Mouse (Mus musculus) midbrain, embryonic 13.5 days (tissue): ENCODE results near the gene Arid1a. TPM values are rescaled to one million over a fixed set of nuclear protein-coding genes. Genes with fewer than 3 reads are reported as not detected.

Source experiments
- ATAC-seq: fragments of 200-750 bp; cut with Nextera tagmentation; 2 replicates; pipeline ENCODE4 v1.8.0; 2017; ENCODE audit warnings: mild to moderate bottlenecking, moderate TSS enrichment, moderate library complexity
- H3K27ac ChIP-seq: fragments of 300-500 bp; sonication (generic); 2 replicates; pipeline ENCODE4 v1.5.1; 2015; ENCODE audit warnings: inconsistent platforms, mild to moderate bottlenecking, moderate library complexity
- H3K27me3 ChIP-seq: fragments of 300-500 bp; sonication (generic); 2 replicates; pipeline ENCODE4 v1.6.1; 2015; ENCODE audit warnings: mild to moderate bottlenecking, inconsistent platforms
- H3K36me3 ChIP-seq: fragments of 300-500 bp; sonication (generic); 2 replicates; pipeline ENCODE4 v1.6.1; 2015; ENCODE audit warnings: mild to moderate bottlenecking, inconsistent platforms
- H3K4me1 ChIP-seq: fragments of 300-500 bp; sonication (generic); replicated peaks from 2 replicates; pipeline ENCODE4 v1.6.1; 2015; ENCODE audit warnings: inconsistent platforms
- H3K4me2 ChIP-seq: fragments of 300-500 bp; sonication (generic); replicated peaks from 2 replicates; pipeline ENCODE4 v1.6.1; 2015; ENCODE audit warnings: moderate library complexity, mild to moderate bottlenecking, inconsistent platforms
- H3K4me3 ChIP-seq: fragments of 300-500 bp; sonication (generic); replicated peaks from 2 replicates; pipeline ENCODE4 v1.5.1; 2015; ENCODE audit warnings: mild to moderate bottlenecking, inconsistent platforms
- H3K9ac ChIP-seq: fragments of 300-500 bp; sonication (generic); replicated peaks from 2 replicates; pipeline ENCODE4 v1.6.1; 2015; ENCODE audit warnings: mild to moderate bottlenecking, inconsistent platforms
- H3K9me3 ChIP-seq: fragments of 300-500 bp; sonication (generic); 2 replicates; pipeline ENCODE4 v1.6.1; 2016; ENCODE audit warnings: mild to moderate bottlenecking, inconsistent platforms
- WGBS: fragments of 180-500 bp; shearing (Covaris S2); methylation state at CpG from one replicate; pipeline ENCODE4 v1.1.7; 2015; 5-methylcytosine and 5-hydroxymethylcytosine counted together
- polyA plus RNA-seq: library from polyadenylated mRNA; unstranded; fragments of >200 nt; fragmentation: Nextera tagmentation; extraction: Ambion mirVana; gene quantifications from 2 replicates; pipeline ENCODE4 v1.2.1, GENCODE M21; 2015

Arid1a gene
- polyA plus RNA-seq, 1 experiment from 2014 or later, result 47.1 TPM

- peak within 1 kb of the TSS; percentile 85 for H3K9ac ChIP-seq
- peaks cover 13% of the 10 kb centered on the region; the same call in 1 of the 2 replicates for H3K36me3 ChIP-seq
- no peaks in the 10 kb centered on the region for H3K27me3 ChIP-seq
- peak; percentile 92 for ATAC-seq
- under 1% methylated on average over 54 of the region's 76 CpGs for WGBS
- H3K9me3 ChIP-seq, result no peaks in the 10 kb centered on the region
- H3K4me1 ChIP-seq, result peaks cover 53% of the 10 kb centered on the region
- peak within 1 kb of the TSS; percentile 70 for H3K4me3 ChIP-seq
- peak within 1 kb of the TSS; percentile 96 for H3K27ac ChIP-seq
- H3K4me2 ChIP-seq, result peak within 1 kb of the TSS; percentile 79
These were observed 84.4 kb downstream of the Arid1a start, which contains the start of gene Pigv for GRCm38 (mm10) chr4:133671881-133672844. Gene Pigv (minus strand): TSS chr4:133672647.

GRCm38 (mm10) chr4:133671184-133671880, 85.2 kb downstream of the Arid1a start:
- WGBS, result 5% methylated on average over 13 of the region's 13 CpGs
- H3K9ac ChIP-seq, result peak overlapping the region; percentile 85
- H3K27ac ChIP-seq, result peak overlapping the region; percentile 96
- peak overlapping the region; percentile 70 for H3K4me3 ChIP-seq
- H3K4me2 ChIP-seq, result peak overlapping the region; percentile 79
- ATAC-seq, result no peak
- H3K9me3 ChIP-seq, result no peaks in the 10 kb centered on the region
- peaks cover 48% of the 10 kb centered on the region for H3K4me1 ChIP-seq
- peaks cover 16% of the 10 kb centered on the region for H3K36me3 ChIP-seq
- no peaks in the 10 kb centered on the region for H3K27me3 ChIP-seq

GRCm38 (mm10) chr4:133669652-133670210, 86.8 kb downstream of the Arid1a start:
- 72% methylated on average over 6 of the region's 6 CpGs for WGBS
- no peak for ATAC-seq

GRCm38 (mm10) chr4:133668537-133668936, 88.0 kb downstream of the Arid1a start:
- whole genome bisulfite sequencing, result 86% methylated on average over 3 of the region's 3 CpGs
- Histone ChIP-seq H3K9ac (no peak overlapping the region), H3K4me1 (peaks cover 28% of the 10 kb centered on the region)

More at GRCm38 (mm10) chr4:133669652-133670210, 86.8 kb downstream of the Arid1a start:
- Histone ChIP-seq H3K27me3 (no peaks in the 10 kb centered on the region), H3K9ac (no peak overlapping the region), H3K4me3 (no peak overlapping the region), H3K36me3 (peaks cover 25% of the 10 kb centered on the region), H3K27ac (no peak overlapping the region), H3K9me3 (no peaks in the 10 kb centered on the region), H3K4me1 (peaks cover 35% of the 10 kb centered on the region), H3K4me2 (no peak overlapping the region)

GRCm38 (mm10) chr4:133666199-133666598, 90.4 kb downstream of the Arid1a start:
- H3K4me3 ChIP-seq, result no peak overlapping the region
- no peaks in the 10 kb centered on the region for H3K27me3 ChIP-seq
- H3K36me3 ChIP-seq, result peaks cover 39% of the 10 kb centered on the region
- WGBS, result 92% methylated on average over 6 of the region's 6 CpGs
- ATAC-seq, result no peak
- no peak overlapping the region for H3K4me2 ChIP-seq
- no peak overlapping the region for H3K9ac ChIP-seq
- peaks cover 14% of the 10 kb centered on the region for H3K4me1 ChIP-seq
- H3K9me3 ChIP-seq, result no peaks in the 10 kb centered on the region
- H3K27ac ChIP-seq, result no peak overlapping the region

More at GRCm38 (mm10) chr4:133668537-133668936, 88.0 kb downstream of the Arid1a start:
- no peak overlapping the region for H3K27ac ChIP-seq
- no peak overlapping the region for H3K4me2 ChIP-seq
- H3K27me3 ChIP-seq, result no peaks in the 10 kb centered on the region
- no peak overlapping the region for H3K4me3 ChIP-seq
- H3K9me3 ChIP-seq, result no peaks in the 10 kb centered on the region
- H3K36me3 ChIP-seq, result peaks cover 30% of the 10 kb centered on the region
- ATAC-seq, result no peak

- no peak overlapping the region for H3K4me3 ChIP-seq
- 51% methylated on average over 11 of the region's 11 CpGs for WGBS
- 0 out of 2 replicates have a peak overlapping the region, but pooled peaks have one; percentile 20 for H3K9ac ChIP-seq
- no peak for ATAC-seq
- peaks cover 39% of the 10 kb centered on the region for H3K36me3 ChIP-seq
- 0 out of 2 replicates have a peak overlapping the region, but pooled peaks have one; percentile 35 for H3K27ac ChIP-seq
- H3K27me3 ChIP-seq, result no peaks in the 10 kb centered on the region
- no peaks in the 10 kb centered on the region for H3K9me3 ChIP-seq
- no peak overlapping the region for H3K4me2 ChIP-seq
- H3K4me1 ChIP-seq, result peaks cover 15% of the 10 kb centered on the region
These were observed 91.5 kb downstream of the Arid1a start for GRCm38 (mm10) chr4:133665118-133665517.

GRCm38 (mm10) chr4:133662945-133663344, 93.6 kb downstream of the Arid1a start:
- Histone ChIP-seq H3K36me3 (peaks cover 30% of the 10 kb centered on the region), H3K9ac (no peak overlapping the region), H3K4me3 (no peak overlapping the region), H3K4me2 (no peak overlapping the region), H3K4me1 (peaks cover 18% of the 10 kb centered on the region), H3K27ac (no peak overlapping the region), H3K27me3 (no peaks in the 10 kb centered on the region), H3K9me3 (no peaks in the 10 kb centered on the region)
- ATAC-seq, result no peak
- WGBS, result 85% methylated on average over 8 of the region's 8 CpGs

GRCm38 (mm10) chr4:133662421-133662820, 94.1 kb downstream of the Arid1a start:
- no peaks in the 10 kb centered on the region for H3K27me3 ChIP-seq
- ATAC-seq, result no peak
- 93% methylated on average over 8 of the region's 8 CpGs for WGBS

GRCm38 (mm10) chr4:133660193-133661155, 96.1 kb downstream of the Arid1a start:
- Histone ChIP-seq H3K9ac (0 out of 2 replicates have a peak overlapping the region, but pooled peaks have one; percentile 19), H3K27ac (peak overlapping the region; percentile 74), H3K4me1 (peaks cover 18% of the 10 kb centered on the region), H3K9me3 (no peaks in the 10 kb centered on the region), H3K27me3 (no peaks in the 10 kb centered on the region), H3K36me3 (peaks cover 22% of the 10 kb centered on the region), H3K4me2 (peak overlapping the region; percentile 33), H3K4me3 (0 out of 2 replicates have a peak overlapping the region, but pooled peaks have one; percentile 0)
- ATAC-seq, result peak; percentile 68
- 24% methylated on average over 10 of the region's 10 CpGs for WGBS

More at GRCm38 (mm10) chr4:133662421-133662820, 94.1 kb downstream of the Arid1a start:
- Histone ChIP-seq H3K4me2 (no peak overlapping the region), H3K36me3 (peaks cover 26% of the 10 kb centered on the region), H3K4me3 (no peak overlapping the region), H3K9ac (no peak overlapping the region), H3K27ac (no peak overlapping the region), H3K9me3 (no peaks in the 10 kb centered on the region), H3K4me1 (peaks cover 18% of the 10 kb centered on the region)

GRCm38 (mm10) chr4:133659497-133660192, 96.9 kb downstream of the Arid1a start:
- Histone ChIP-seq H3K36me3 (peaks cover 14% of the 10 kb centered on the region), H3K27ac (peak overlapping the region; percentile 74), H3K9ac (no peak overlapping the region), H3K27me3 (no peaks in the 10 kb centered on the region), H3K4me3 (0 out of 2 replicates have a peak overlapping the region, but pooled peaks have one; percentile 0), H3K4me1 (peaks cover 18% of the 10 kb centered on the region), H3K9me3 (no peaks in the 10 kb centered on the region), H3K4me2 (peak overlapping the region; percentile 33)
- 18% methylated on average over 15 of the region's 15 CpGs for WGBS
- no peak for ATAC-seq
